Mouse (Mus musculus): Measurements from ENCODE around the gene P4ha2. TPM values are rescaled to one million over a fixed set of nuclear protein-coding genes. Genes with fewer than 3 reads are reported as not detected.

P4ha2 gene
- polyA plus RNA-seq, 1 experiment from 2014 or later: 10.3 TPM

GRCm38 (mm10) chr11:54092188-54092587 lies 7.7 kb upstream of the P4ha2 start:
- WGBS (ENCODE audit: insufficient replicate concordance): 37% methylated on average over 7 of the region's 7 CpGs
- no peaks in the 10 kb centered on the region for H3K9me3 ChIP-seq (replicated peaks)
- no peak overlapping the region for H3K9ac ChIP-seq

GRCm38 (mm10) chr11:54093000-54093399 lies 6.9 kb upstream of the P4ha2 start:
- ATAC-seq: no peak
- Histone ChIP-seq H3K27me3 (replicated peaks) (peaks cover 16% of the 10 kb centered on the region), H3K4me3 (no peak overlapping the region), H3K4me2 (no peak overlapping the region), H3K9me3 (replicated peaks) (no peaks in the 10 kb centered on the region), H3K36me3 (no peaks in the 10 kb centered on the region), H3K27ac (no peak overlapping the region), H3K4me1 (no peaks in the 10 kb centered on the region), H3K9ac (no peak overlapping the region)
- 10% methylated on average over 3 of the region's 3 CpGs for WGBS (ENCODE audit: insufficient replicate concordance)

More at GRCm38 (mm10) chr11:54092188-54092587, 7.7 kb upstream of the P4ha2 start:
- no peak for ATAC-seq
- H3K27me3 ChIP-seq (replicated peaks): peaks cover 9% of the 10 kb centered on the region; the same call in 1 of the 2 replicates
- no peak overlapping the region for H3K4me2 ChIP-seq
- no peaks in the 10 kb centered on the region for H3K36me3 ChIP-seq
- H3K4me3 ChIP-seq: no peak overlapping the region
- no peak overlapping the region for H3K27ac ChIP-seq
- H3K4me1 ChIP-seq: no peaks in the 10 kb centered on the region

GRCm38 (mm10) chr11:54100692-54101591 lies 1.0 kb downstream of the P4ha2 start:
- peaks cover 55% of the 10 kb centered on the region for H3K27me3 ChIP-seq (replicated peaks)
- 1% methylated on average over 80 of the region's 83 CpGs for WGBS (ENCODE audit: insufficient replicate concordance)
- H3K27ac ChIP-seq: no peak overlapping the region
- H3K36me3 ChIP-seq: no peaks in the 10 kb centered on the region
- H3K9ac ChIP-seq: peak overlapping the region; percentile 66
- H3K4me3 ChIP-seq: peak overlapping the region; percentile 62
- peaks cover 28% of the 10 kb centered on the region for H3K4me1 ChIP-seq
- peak; percentile 66 for ATAC-seq
- no peaks in the 10 kb centered on the region for H3K9me3 ChIP-seq (replicated peaks)
- peak overlapping the region; percentile 90 for H3K4me2 ChIP-seq

- ATAC-seq: no peak
- H3K4me3 ChIP-seq: peak overlapping the region; percentile 62; the same call in 1 of the 2 replicates
- peaks cover 58% of the 10 kb centered on the region for H3K27me3 ChIP-seq (replicated peaks)
- H3K36me3 ChIP-seq: no peaks in the 10 kb centered on the region
- H3K27ac ChIP-seq: no peak overlapping the region
- 66% methylated on average over 9 of the region's 9 CpGs for WGBS (ENCODE audit: insufficient replicate concordance)
- H3K9ac ChIP-seq: no peak overlapping the region
- H3K4me1 ChIP-seq: peaks cover 28% of the 10 kb centered on the region
- no peaks in the 10 kb centered on the region for H3K9me3 ChIP-seq (replicated peaks)
- H3K4me2 ChIP-seq: peak overlapping the region; percentile 90
Measured at GRCm38 (mm10) chr11:54101701-54102100, 1.8 kb downstream of the P4ha2 start.

- H3K9ac ChIP-seq: no peak overlapping the region
- WGBS (ENCODE audit: insufficient replicate concordance): 43% methylated on average over 10 of the region's 10 CpGs
- H3K4me2 ChIP-seq: no peak overlapping the region
- H3K4me1 ChIP-seq: peaks cover 28% of the 10 kb centered on the region
- H3K9me3 ChIP-seq (replicated peaks): no peaks in the 10 kb centered on the region
- H3K4me3 ChIP-seq: no peak overlapping the region
- H3K36me3 ChIP-seq: no peaks in the 10 kb centered on the region
- peaks cover 58% of the 10 kb centered on the region for H3K27me3 ChIP-seq (replicated peaks)
- no peak overlapping the region for H3K27ac ChIP-seq
- peak; percentile 37; the same call in 1 of the 2 replicates for ATAC-seq
Measured at GRCm38 (mm10) chr11:54102706-54103449, 3.0 kb downstream of the P4ha2 start.

- ATAC-seq: no peak
- no peak overlapping the region for H3K4me3 ChIP-seq
- H3K27ac ChIP-seq: no peak overlapping the region
- H3K27me3 ChIP-seq (replicated peaks): peaks cover 42% of the 10 kb centered on the region
- no peak overlapping the region for H3K4me2 ChIP-seq
- H3K9ac ChIP-seq: no peak overlapping the region
- peaks cover 28% of the 10 kb centered on the region for H3K4me1 ChIP-seq
- no peaks in the 10 kb centered on the region for H3K9me3 ChIP-seq (replicated peaks)
- 60% methylated on average over 6 of the region's 6 CpGs for WGBS (ENCODE audit: insufficient replicate concordance)
- no peaks in the 10 kb centered on the region for H3K36me3 ChIP-seq
Measured at GRCm38 (mm10) chr11:54105011-54105410, 5.1 kb downstream of the P4ha2 start.

- 82% methylated on average over 3 of the region's 3 CpGs for WGBS (ENCODE audit: insufficient replicate concordance)
- no peaks in the 10 kb centered on the region for H3K36me3 ChIP-seq
- no peak overlapping the region for H3K4me2 ChIP-seq
- H3K27me3 ChIP-seq (replicated peaks): peaks cover 25% of the 10 kb centered on the region
- H3K4me3 ChIP-seq: no peak overlapping the region
- H3K9me3 ChIP-seq (replicated peaks): no peaks in the 10 kb centered on the region
- no peak for ATAC-seq
- no peak overlapping the region for H3K27ac ChIP-seq
- H3K9ac ChIP-seq: no peak overlapping the region
- H3K4me1 ChIP-seq: peaks cover 12% of the 10 kb centered on the region; the same call in 1 of the 2 replicates
Measured at GRCm38 (mm10) chr11:54106676-54107075, 6.8 kb downstream of the P4ha2 start.

- Histone ChIP-seq H3K9me3 (replicated peaks) (no peaks in the 10 kb centered on the region), H3K4me1 (peaks cover 16% of the 10 kb centered on the region), H3K27ac (no peak overlapping the region), H3K36me3 (no peaks in the 10 kb centered on the region), H3K4me2 (no peak overlapping the region), H3K4me3 (no peak overlapping the region), H3K27me3 (replicated peaks) (peaks cover 19% of the 10 kb centered on the region), H3K9ac (no peak overlapping the region)
- WGBS (ENCODE audit: insufficient replicate concordance): 68% methylated on average over 7 of the region's 7 CpGs
- no peak for ATAC-seq
Measured at GRCm38 (mm10) chr11:54107239-54107638, 7.3 kb downstream of the P4ha2 start.

GRCm38 (mm10) chr11:54108131-54108530 lies 8.2 kb downstream of the P4ha2 start:
- ATAC-seq: no peak
- Histone ChIP-seq H3K9ac (no peak overlapping the region), H3K27me3 (replicated peaks) (peaks cover 10% of the 10 kb centered on the region), H3K9me3 (replicated peaks) (no peaks in the 10 kb centered on the region), H3K27ac (no peak overlapping the region), H3K4me3 (no peak overlapping the region), H3K4me2 (no peak overlapping the region), H3K36me3 (no peaks in the 10 kb centered on the region), H3K4me1 (peaks cover 17% of the 10 kb centered on the region)
- 58% methylated on average over 3 of the region's 3 CpGs for WGBS (ENCODE audit: insufficient replicate concordance)

- Histone ChIP-seq H3K27ac (no peak overlapping the region), H3K4me2 (no peak overlapping the region), H3K27me3 (replicated peaks) (peaks cover 9% of the 10 kb centered on the region; the same call in 1 of the 2 replicates), H3K4me3 (no peak overlapping the region), H3K9me3 (replicated peaks) (no peaks in the 10 kb centered on the region), H3K4me1 (peaks cover 20% of the 10 kb centered on the region), H3K9ac (no peak overlapping the region), H3K36me3 (no peaks in the 10 kb centered on the region)
- no peak for ATAC-seq
- WGBS (ENCODE audit: insufficient replicate concordance): 70% methylated on average over 5 of the region's 5 CpGs
Measured at GRCm38 (mm10) chr11:54108894-54109293, 9.0 kb downstream of the P4ha2 start.

- ATAC-seq: no peak
- Histone ChIP-seq H3K4me3 (no peak overlapping the region), H3K4me2 (no peak overlapping the region), H3K9ac (no peak overlapping the region), H3K36me3 (no peaks in the 10 kb centered on the region), H3K9me3 (replicated peaks) (no peaks in the 10 kb centered on the region), H3K27me3 (replicated peaks) (peaks cover 9% of the 10 kb centered on the region; the same call in 1 of the 2 replicates), H3K27ac (no peak overlapping the region), H3K4me1 (peaks cover 20% of the 10 kb centered on the region)
- 72% methylated on average over 7 of the region's 7 CpGs for WGBS (ENCODE audit: insufficient replicate concordance)
Measured at GRCm38 (mm10) chr11:54111291-54111690, 11.4 kb downstream of the P4ha2 start.

Data from liver, embryonic 12.5 days (tissue).